In the genomic region with DNA sequence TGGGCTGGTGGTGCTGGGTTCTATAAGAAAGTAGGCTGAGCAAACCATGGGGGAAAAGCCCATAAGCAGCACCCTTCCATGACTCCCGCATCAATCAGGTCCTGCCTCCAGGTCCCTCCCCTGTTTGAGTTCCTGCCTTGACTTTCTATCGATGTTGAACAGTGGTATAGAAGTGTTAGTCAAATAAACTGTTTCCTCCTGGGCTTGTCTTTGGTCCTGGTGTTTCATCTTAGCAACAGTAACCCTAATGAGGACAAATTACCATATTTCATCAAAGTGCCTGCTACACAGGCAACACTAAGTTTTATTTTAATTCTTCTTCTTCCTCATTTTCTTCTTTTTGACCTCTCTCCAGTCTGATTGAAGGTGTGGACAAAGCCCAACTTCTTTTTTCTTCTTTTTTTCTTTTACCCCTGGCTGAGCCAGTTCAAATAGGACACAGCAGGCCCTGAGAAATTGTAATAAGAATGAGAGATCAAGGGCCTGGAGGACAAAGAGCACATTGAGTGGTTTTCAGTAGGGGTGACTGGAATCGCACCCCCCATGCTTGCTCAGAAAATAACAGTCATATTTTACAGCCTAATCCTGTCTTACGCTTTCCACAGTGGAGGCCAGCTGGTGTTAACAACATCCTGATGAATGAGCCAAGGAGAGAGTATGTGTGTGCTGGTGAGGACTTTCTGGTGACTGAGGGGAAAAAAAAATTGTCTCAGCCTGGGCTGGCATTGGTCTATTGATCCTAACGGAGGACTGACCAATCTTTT, we compare ENCODE assay signal across 9 mouse cellular contexts.
A peak's percentile ranks its signal among the peaks of the same experiment; 100 is the strongest.
DNase-seq lines count a peak whose midpoint lies in the region; ATAC-seq lines count a peak whose summit lies in the region.
"Had no signal": no experiment of that assay in that cellular context is flagged by ENCODE, and none has a peak within 500 bp of the region (broad histone marks: within the 10 kb centered on the region; RNA-seq: fewer than 3 reads in every experiment).

No protein-coding gene starts in this region.

- ATAC-seq in forebrain, embryonic 15.5 days (replicated peaks) = peak; percentile 75
- peak; percentile 56; the same call in 1 of the 2 replicates for ATAC-seq in neural tube, embryonic 14.5 days (ENCODE audit: low read depth)
- no peak for ATAC-seq in intestine, embryonic 15.5 days

- H3K9ac ChIP-seq in forebrain, embryonic 15.5 days (replicated peaks) = no peak overlapping the region
- H3K9ac ChIP-seq in neural tube, embryonic 14.5 days (replicated peaks; ENCODE audit: low read depth, low read length) = no peak overlapping the region
- H3K9ac ChIP-seq in intestine, embryonic 15.5 days = no peak overlapping the region
- H3K9ac ChIP-seq: liver, embryonic 13.5 days had no signal

- 8% methylated on average over 5 of the region's 5 CpGs for WGBS in forebrain, embryonic 15.5 days
- WGBS in limb, embryonic 10.5 days = 70% methylated on average over 5 of the region's 5 CpGs
- WGBS in neural tube, embryonic 14.5 days = 12% methylated on average over 5 of the region's 5 CpGs
- WGBS in intestine, embryonic 15.5 days = 59% methylated on average over 5 of the region's 5 CpGs

- H3K4me1 ChIP-seq in forebrain, embryonic 15.5 days = peaks cover 8% of the 10 kb centered on the region; the same call in 1 of the 2 replicates
- peaks cover 13% of the 10 kb centered on the region for H3K4me1 ChIP-seq in limb, embryonic 10.5 days
- no peaks in the 10 kb centered on the region for H3K4me1 ChIP-seq in neural tube, embryonic 14.5 days (ENCODE audit: control insufficient read depth, insufficient read depth, low read length)
- H3K4me1 ChIP-seq in intestine, embryonic 15.5 days (replicated peaks) = 0 out of 2 replicates have a peak, but pooled peaks cover 6% of the 10 kb centered on the region

- H3K27ac ChIP-seq in forebrain, embryonic 15.5 days (replicated peaks) = peak overlapping the region; percentile 31; the same call in 1 of the 2 replicates
- H3K27ac ChIP-seq in limb, embryonic 10.5 days = peak overlapping the region; percentile 40; the same call in 1 of the 2 replicates
- no peak overlapping the region for H3K27ac ChIP-seq in neural tube, embryonic 14.5 days (ENCODE audit: low read depth, low read length)
- H3K27ac ChIP-seq in intestine, embryonic 15.5 days = no peak overlapping the region
- H3K27ac ChIP-seq: liver, embryonic 13.5 days had no signal

- no peak overlapping the region for H3K4me2 ChIP-seq in forebrain, embryonic 15.5 days (replicated peaks)
- H3K4me2 ChIP-seq in neural tube, embryonic 14.5 days (ENCODE audit: low read depth, low read length) = no peak overlapping the region
- no peak overlapping the region for H3K4me2 ChIP-seq in intestine, embryonic 15.5 days (replicated peaks)
- H3K4me2 ChIP-seq: liver, embryonic 13.5 days had no signal

- no peaks in the 10 kb centered on the region for H3K36me3 ChIP-seq in forebrain, embryonic 15.5 days
- H3K36me3 ChIP-seq in limb, embryonic 10.5 days = no peaks in the 10 kb centered on the region
- H3K36me3 ChIP-seq in neural tube, embryonic 14.5 days (ENCODE audit: control insufficient read depth, insufficient read depth, low read length) = no peaks in the 10 kb centered on the region
- H3K36me3 ChIP-seq in intestine, embryonic 15.5 days = no peaks in the 10 kb centered on the region
- H3K36me3 ChIP-seq: liver, embryonic 13.5 days had no signal

- no peak overlapping the region for H3K4me3 ChIP-seq in forebrain, embryonic 15.5 days
- no peak overlapping the region for H3K4me3 ChIP-seq in limb, embryonic 10.5 days
- H3K4me3 ChIP-seq in neural tube, embryonic 14.5 days (ENCODE audit: low read depth, low read length) = no peak overlapping the region
- no peak overlapping the region for H3K4me3 ChIP-seq in intestine, embryonic 15.5 days (replicated peaks)
- H3K4me3 ChIP-seq: liver, embryonic 13.5 days had no signal

- H3K9me3 ChIP-seq in forebrain, embryonic 15.5 days = no peaks in the 10 kb centered on the region
- H3K9me3 ChIP-seq in limb, embryonic 10.5 days (replicated peaks) = no peaks in the 10 kb centered on the region
- H3K9me3 ChIP-seq in neural tube, embryonic 14.5 days (ENCODE audit: control insufficient read depth, low read length) = no peaks in the 10 kb centered on the region
- no peaks in the 10 kb centered on the region for H3K9me3 ChIP-seq in intestine, embryonic 15.5 days
- H3K9me3 ChIP-seq: liver, embryonic 13.5 days had no signal

- intact Hi-C loops in left cerebral cortex, postnatal 25 days (cut with DNase I) = no loop called here
- intact Hi-C loops in left cerebral cortex, postnatal 10 days (cut with DNase I) = no loop called here

- no peaks in the 10 kb centered on the region for H3K27me3 ChIP-seq in forebrain, embryonic 15.5 days
- no peaks in the 10 kb centered on the region for H3K27me3 ChIP-seq in limb, embryonic 10.5 days (ENCODE audit: low read depth, poor library complexity, severe bottlenecking)
- no peaks in the 10 kb centered on the region for H3K27me3 ChIP-seq in neural tube, embryonic 14.5 days (ENCODE audit: control insufficient read depth, insufficient read depth, low read length)
- no peaks in the 10 kb centered on the region for H3K27me3 ChIP-seq in intestine, embryonic 15.5 days (replicated peaks)
- H3K27me3 ChIP-seq: liver, embryonic 13.5 days had no signal

- peak; percentile 8 to 41 for DNase-seq in left cerebral cortex, postnatal 25 days (ENCODE audit: low spot score in 2 of 2)
- no peak for DNase-seq in left cerebral cortex, postnatal 10 days (ENCODE audit: extremely low spot score in 1 of 2, low spot score in 2 of 2)
- DNase-seq in limb, embryonic 10.5 days (ENCODE audit: low spot score) = no peak
- no peak for DNase-seq in gastrocnemius, postnatal 25 days
- no peak for DNase-seq in spleen, adult 18-20 months
- DNase-seq: liver, embryonic 13.5 days had no signal

Comparison
In these comparisons a context has a peak if more than half of its experiments do, and no peak if none do; other contexts are left out.
1. DNase-seq: peak in left cerebral cortex, postnatal 25 days (2 of 2); none in left cerebral cortex, postnatal 10 days (0 of 2), limb, embryonic 10.5 days (single experiment), gastrocnemius, postnatal 25 days (single experiment) and spleen, adult 18-20 months (0 of 2).
2. H3K27ac ChIP-seq: peak in forebrain, embryonic 15.5 days (single experiment) and limb, embryonic 10.5 days (single experiment); none in neural tube, embryonic 14.5 days (single experiment) and intestine, embryonic 15.5 days (single experiment).